Mouse (Mus musculus): ENCODE results near the gene Cd69. TPM values are rescaled to one million over a fixed set of nuclear protein-coding genes. Genes with fewer than 3 reads are reported as not detected.

Gene Cd69
- polyA plus RNA-seq, 1 experiment from 2014 or later = not detected

DNA sequence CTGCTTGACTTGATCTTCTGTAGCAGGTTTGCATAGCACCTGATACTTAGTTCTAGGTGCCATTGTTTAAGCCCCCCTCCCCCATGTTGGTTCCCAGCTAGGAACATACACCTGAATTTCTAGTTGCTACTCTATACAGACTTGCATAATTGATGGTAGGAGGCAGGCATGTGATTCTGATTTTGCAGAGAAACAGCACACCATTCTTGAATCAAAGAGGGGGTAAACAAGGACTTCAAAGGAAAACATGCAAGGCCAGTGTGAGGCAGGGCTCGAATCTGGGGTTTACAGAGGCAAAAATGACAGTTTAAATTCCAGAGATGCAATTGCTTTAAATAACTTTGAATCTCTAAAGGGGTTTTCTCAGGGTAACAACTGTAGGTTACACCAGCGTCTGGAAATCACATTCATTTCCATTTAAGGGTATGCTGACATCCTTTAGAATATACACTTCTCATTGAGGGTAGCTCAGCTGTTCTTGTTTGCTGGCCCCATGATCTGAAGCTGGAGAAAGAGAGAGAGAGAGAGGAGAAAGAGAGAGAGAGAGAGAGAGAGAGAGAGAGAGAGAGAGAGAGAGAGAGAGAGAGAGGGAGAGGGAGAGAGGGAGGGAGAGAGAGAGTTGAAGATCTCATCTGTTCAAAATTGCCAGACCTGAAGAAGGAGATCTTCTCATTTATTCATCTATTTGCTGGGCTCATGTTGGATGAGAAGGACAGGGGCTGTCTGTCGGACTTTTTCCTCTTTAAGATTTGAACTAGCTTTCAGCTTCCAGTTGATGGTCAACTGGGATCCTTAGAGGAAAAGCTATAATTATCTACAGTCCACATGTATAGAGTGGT is 46.1 kb downstream of the Cd69 start:
- TF ChIP-seq CTCF (IDR thresholded peaks at IDR 0.05) = no peak
- ATAC-seq = peak; percentile 22
- H3K27me3 ChIP-seq = no peaks in the 10 kb centered on the region
- in situ Hi-C loops (cut with MboI; ENCODE audit: low pct_unique_long_range_greater_than_20kb) = no loop called here
- ChIA-PET POLR2A (interaction anchor here (1.0 to 1.6 kb wide), 5 partner anchors 10 to 48 kb away, joined by 4 to 6 read pairs (median 5); partner anchors contain the start of gene Clec2d), CTCF (interaction anchor here (1.0 to 3.9 kb wide), 6 partner anchors 9 to 48 kb away, joined by 3 to 23 read pairs (median 8); partner anchors contain the start of gene Clec2d)
- DNase-seq (ENCODE audit: low read depth, low spot score) = no peak

DNA sequence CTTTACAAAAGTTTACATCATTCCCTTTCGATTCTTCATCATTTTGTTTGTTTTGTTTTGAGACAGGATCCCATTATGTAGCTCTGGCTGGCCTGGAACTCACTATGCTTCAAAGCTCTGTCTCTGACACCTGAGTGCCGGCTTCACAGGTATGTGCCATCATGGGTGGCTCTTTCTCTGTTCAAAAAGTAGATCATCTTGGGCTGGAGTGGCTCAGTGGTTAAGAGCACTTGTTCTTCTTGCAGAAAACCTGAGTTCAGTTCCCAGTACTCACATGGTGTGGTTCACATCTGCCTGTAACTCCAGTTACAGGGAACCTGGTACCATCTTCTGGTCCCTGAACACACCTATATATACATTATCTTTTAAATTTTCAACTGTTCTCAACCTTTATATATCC is 50.2 kb downstream of the Cd69 start:
- DNase-seq (ENCODE audit: low read depth, low spot score) = no peak
- no peaks in the 10 kb centered on the region for H3K27me3 ChIP-seq
- ChIA-PET POLR2A (no interaction called here), CTCF (interaction anchor here (1.2 kb wide), 2 partner anchors 9 to 12 kb away, joined by 4 to 5 read pairs; no protein-coding TSS in a partner anchor)
- ATAC-seq = no peak
- in situ Hi-C loops (cut with MboI; ENCODE audit: low pct_unique_long_range_greater_than_20kb) = no loop called here
- TF ChIP-seq CTCF (IDR thresholded peaks at IDR 0.05) = no peak

DNA sequence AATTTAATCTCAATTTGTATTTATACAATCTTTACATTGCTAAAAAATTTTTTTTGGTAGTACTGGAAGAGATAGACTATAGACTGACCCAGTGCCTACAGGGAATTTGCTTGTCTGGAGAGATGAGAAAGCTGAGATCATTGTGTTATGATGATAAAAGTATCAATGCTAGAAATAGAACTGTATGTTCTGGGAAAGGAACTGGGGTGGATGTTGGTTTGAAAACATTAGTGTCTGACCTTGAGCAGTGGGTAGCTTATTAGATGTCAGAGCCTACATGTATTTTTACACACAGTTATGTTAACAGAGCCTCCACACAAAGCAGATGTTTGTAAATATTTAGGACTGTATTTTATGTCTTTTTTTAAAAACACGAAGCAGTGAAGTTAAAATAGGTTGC is 51.1 kb downstream of the Cd69 start:
- in situ Hi-C loops (cut with MboI; ENCODE audit: low pct_unique_long_range_greater_than_20kb) = no loop called here
- ATAC-seq (no peak), DNase-seq (ENCODE audit: low read depth, low spot score) (no peak)
- ChIA-PET CTCF (interaction anchor here (1.0 to 1.7 kb wide), 4 partner anchors 8 to 44 kb away, joined by 3 to 6 read pairs (median 4); partner anchors contain the start of gene Clec2d), POLR2A (no interaction called here)
- no peaks in the 10 kb centered on the region for H3K27me3 ChIP-seq
- TF ChIP-seq CTCF (IDR thresholded peaks at IDR 0.05) = no peak

DNA sequence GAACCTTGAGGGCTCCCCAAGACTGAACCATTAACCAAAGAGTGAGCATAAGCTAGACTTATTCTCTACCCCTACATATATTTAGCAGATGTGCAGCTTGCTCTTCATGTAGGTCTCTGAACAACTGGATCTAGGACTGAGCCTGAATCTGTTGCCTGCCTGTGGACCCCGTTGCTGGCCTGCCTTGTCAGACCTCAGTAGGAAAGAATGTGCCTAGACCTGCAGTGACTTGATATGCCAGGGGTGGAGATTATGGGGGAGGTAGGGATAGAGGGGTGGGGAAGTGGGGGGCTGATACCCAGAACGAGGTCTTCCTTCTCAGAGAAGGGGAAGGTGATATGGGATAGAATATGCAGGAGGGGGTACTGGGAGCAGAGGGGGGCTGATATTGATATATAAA is 51.6 kb downstream of the Cd69 start:
- in situ Hi-C loops (cut with MboI; ENCODE audit: low pct_unique_long_range_greater_than_20kb) = no loop called here
- no peak for ATAC-seq

DNA sequence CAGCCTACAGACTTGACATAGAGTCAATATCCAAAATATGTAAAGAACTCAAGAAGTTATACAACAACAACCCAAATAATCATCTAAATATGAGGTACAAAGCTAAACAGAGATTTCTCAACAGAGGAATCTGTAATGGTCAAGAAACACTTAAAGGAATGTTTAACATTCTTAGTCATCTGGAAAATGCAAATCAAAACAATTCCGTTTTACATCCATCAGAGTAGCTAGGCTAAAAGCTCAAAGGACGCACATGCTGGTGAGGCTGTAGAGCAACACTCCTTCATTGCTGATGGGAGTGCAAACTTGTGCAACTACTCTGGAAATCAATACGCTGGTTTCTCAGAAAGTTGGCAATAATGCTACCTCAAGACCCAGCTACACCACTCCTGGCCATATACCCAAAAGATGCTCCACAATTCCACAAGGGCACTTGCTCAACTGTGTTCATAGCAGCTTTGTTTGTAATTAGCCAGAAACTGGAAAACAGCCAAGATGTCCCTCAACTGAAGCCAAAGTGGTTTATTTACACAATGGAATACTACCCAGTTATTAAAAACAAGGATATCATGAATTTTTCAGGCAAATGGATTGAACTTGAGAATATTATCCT is 52.9 kb downstream of the Cd69 start:
- ATAC-seq (no peak), DNase-seq (ENCODE audit: low read depth, low spot score) (no peak)
- ChIA-PET POLR2A (interaction anchor here (0.6 kb wide), 1 partner anchor 39 kb away, joined by 3 read pairs; no protein-coding TSS in a partner anchor), CTCF (interaction anchor here (0.8 to 1.7 kb wide), 4 partner anchors 7 to 42 kb away, joined by 4 to 5 read pairs (median 4); no protein-coding TSS in a partner anchor)
- no peaks in the 10 kb centered on the region for H3K27me3 ChIP-seq
- in situ Hi-C loops (cut with MboI; ENCODE audit: low pct_unique_long_range_greater_than_20kb) = no loop called here
- TF ChIP-seq CTCF (IDR thresholded peaks at IDR 0.05) = no peak

More for the DNA sequence above, 51.6 kb downstream of the Cd69 start:
- H3K27me3 ChIP-seq = no peaks in the 10 kb centered on the region
- TF ChIP-seq CTCF (IDR thresholded peaks at IDR 0.05) = no peak
- POLR2A ChIA-PET = no interaction called here
- CTCF ChIA-PET = interaction anchor here (1.0 to 1.7 kb wide), 3 partner anchors 9 to 43 kb away, joined by 3 to 6 read pairs (median 5); partner anchors contain the start of gene Clec2d
- no peak for DNase-seq (ENCODE audit: low read depth, low spot score)

DNA sequence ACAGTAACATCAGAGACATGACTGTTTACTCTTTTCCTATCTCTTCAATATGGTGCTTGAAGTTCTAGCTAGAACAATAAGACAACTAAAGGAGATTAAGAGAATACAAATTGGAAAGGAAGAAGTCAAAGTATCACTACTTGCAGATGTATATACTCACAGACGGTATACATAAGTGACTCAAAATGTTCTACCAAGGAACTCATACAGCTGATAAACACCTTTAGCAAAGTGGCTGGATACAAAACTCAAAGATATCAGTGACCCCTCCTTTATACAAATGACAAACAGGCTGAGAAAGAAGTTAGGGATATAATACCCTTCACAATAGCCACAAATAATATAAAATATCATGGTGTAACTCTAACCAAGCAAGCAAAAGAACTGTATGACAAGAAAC is 54.2 kb downstream of the Cd69 start:
- no peak for DNase-seq (ENCODE audit: low read depth, low spot score)
- CTCF ChIA-PET = interaction anchor here (1.7 kb wide), 1 partner anchor 16 kb away, joined by 4 read pairs; no protein-coding TSS in a partner anchor
- no peak for TF ChIP-seq CTCF (IDR thresholded peaks at IDR 0.05)
- POLR2A ChIA-PET = no interaction called here
- in situ Hi-C loops (cut with MboI; ENCODE audit: low pct_unique_long_range_greater_than_20kb) = no loop called here
- no peak for ATAC-seq
- no peaks in the 10 kb centered on the region for H3K27me3 ChIP-seq

DNA sequence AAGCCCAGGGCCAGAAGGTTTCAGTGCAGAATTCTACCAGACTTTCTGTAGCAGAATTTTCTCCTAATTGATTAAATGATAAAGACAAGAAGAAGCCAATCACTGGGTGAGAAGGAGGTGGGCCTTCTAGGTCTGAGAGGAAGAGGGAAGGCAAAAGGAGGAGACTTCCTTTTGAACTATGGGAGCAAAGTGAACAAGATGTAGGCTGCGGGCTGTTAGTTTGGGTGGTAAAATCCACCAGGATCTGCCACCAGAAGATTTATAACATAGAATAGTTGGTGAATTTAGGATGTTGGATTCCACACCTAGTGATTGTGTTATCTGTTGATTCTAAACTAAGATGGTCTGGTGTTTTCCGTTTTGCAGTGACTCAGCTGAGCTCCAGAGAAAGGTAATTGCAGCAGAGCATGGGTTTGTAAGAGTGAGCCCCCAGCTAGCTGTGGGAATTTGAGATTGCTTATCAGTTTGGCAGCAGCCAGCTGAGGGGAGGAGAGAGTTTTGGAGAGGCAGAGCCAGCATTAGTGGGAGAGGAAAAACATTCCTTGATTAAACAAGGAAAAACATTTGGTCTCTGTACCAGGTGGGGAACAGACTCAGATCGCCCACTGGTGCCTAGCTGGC is 55.2 kb downstream of the Cd69 start:
- in situ Hi-C loops (cut with MboI; ENCODE audit: low pct_unique_long_range_greater_than_20kb) = loop anchor here (10.0 kb wide), 1 partner anchor 785 kb away; the partner anchor contains the start of gene Fkbp4
- H3K27me3 ChIP-seq = no peaks in the 10 kb centered on the region
- TF ChIP-seq CTCF (IDR thresholded peaks at IDR 0.05) = no peak
- no peak for DNase-seq (ENCODE audit: low read depth, low spot score)
- CTCF ChIA-PET = interaction anchor here (1.2 kb wide), 1 partner anchor 10 kb away, joined by 3 read pairs; no protein-coding TSS in a partner anchor
- POLR2A ChIA-PET = no interaction called here
- no peak for ATAC-seq

DNA sequence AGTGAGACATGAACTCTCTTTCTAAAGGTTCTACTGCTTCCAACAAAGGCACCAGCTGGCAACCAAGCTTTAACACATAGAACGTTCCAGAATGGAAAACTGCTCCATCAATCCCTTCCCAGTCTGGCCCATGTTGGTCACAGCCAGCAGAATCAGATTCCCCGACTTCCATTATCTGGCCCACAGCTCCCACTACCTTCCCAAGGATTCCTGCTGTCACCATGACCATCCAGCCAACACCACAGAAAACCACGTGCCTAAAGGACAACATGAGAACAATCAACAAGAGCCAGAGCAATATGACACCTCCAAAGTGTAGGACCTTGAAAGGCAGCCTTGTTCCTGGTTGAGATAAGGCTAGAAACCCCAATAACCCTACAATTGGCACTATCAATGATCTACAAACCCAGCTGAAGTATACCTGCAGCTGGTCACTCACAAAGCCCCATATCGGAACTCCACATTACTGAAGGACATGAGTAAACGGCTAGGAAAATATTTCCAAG is 57.0 kb downstream of the Cd69 start:
- CTCF ChIA-PET = interaction anchor here (1.2 to 1.8 kb wide), 2 partner anchors 12 to 15 kb away, joined by 3 to 9 read pairs; no protein-coding TSS in a partner anchor
- DNase-seq (ENCODE audit: low read depth, low spot score) (no peak), ATAC-seq (no peak)
- POLR2A ChIA-PET = interaction anchor here (0.6 to 1.2 kb wide), 3 partner anchors 11 to 818 kb away, joined by 3 to 5 read pairs (median 3); no protein-coding TSS in a partner anchor
- no peaks in the 10 kb centered on the region for H3K27me3 ChIP-seq
- no peak for TF ChIP-seq CTCF (IDR thresholded peaks at IDR 0.05)
- in situ Hi-C loops (cut with MboI; ENCODE audit: low pct_unique_long_range_greater_than_20kb) = loop anchor here (10.0 kb wide), 1 partner anchor 783 kb away; the partner anchor contains the start of gene Fkbp4

Other genes starting within 250 kb of the Cd69 start
- gene Klrb1f, start 229.5 kb downstream of the Cd69 start, polyA plus RNA-seq (2021) = not detected
- not detected for gene Clec2e, start 174.5 kb downstream of the Cd69 start, polyA plus RNA-seq (2021)
- 26.9 TPM for gene Clec2d, start 94.8 kb downstream of the Cd69 start, polyA plus RNA-seq (2021)
- not detected for gene 4922502D21Rik, start 56.4 kb upstream of the Cd69 start, polyA plus RNA-seq (2021)
- 0.04 TPM for gene Clec12a, start 67.3 kb upstream of the Cd69 start, polyA plus RNA-seq (2021)
- not detected for gene Clec12b, start 110.4 kb upstream of the Cd69 start, polyA plus RNA-seq (2021)
- not detected for gene Clec1b, start 121.9 kb upstream of the Cd69 start, polyA plus RNA-seq (2021)
- not detected for gene Clec9a, start 133.4 kb upstream of the Cd69 start, polyA plus RNA-seq (2021)
- not detected for gene Clec1a, start 176.6 kb upstream of the Cd69 start, polyA plus RNA-seq (2021)
- gene Olr1, start 231.7 kb upstream of the Cd69 start, polyA plus RNA-seq (2021) = not detected
- gene Tmem52b, start 237.1 kb upstream of the Cd69 start, polyA plus RNA-seq (2021) = 0.19 TPM